Mouse (Mus musculus) MEL (cell line): Measurements from ENCODE around the gene Kctd17.

Source experiments
- CTCF ChIP-seq, 3 experiments: IDR thresholded peaks in 2 of 3; conservative IDR thresholded peaks in 1 of 3; 2 replicates each; pipeline ENCODE4 v1.5.1; 2011 to 2012; ENCODE audit warnings: low read length in 3 of 3, low read depth in 2 of 3, mild to moderate bottlenecking in 2 of 3, improper control_type of control experiment in 1 of 3, inconsistent platforms in 1 of 3, mixed read lengths in 1 of 3, moderate library complexity in 1 of 3; ENCODE audit not compliant: control insufficient read depth in 1 of 3, insufficient read depth in 1 of 3, poor library complexity in 1 of 3, severe bottlenecking in 1 of 3
- HCFC1 ChIP-seq: IDR thresholded peaks from 2 replicates; pipeline ENCODE4 v1.6.1; 2012; ENCODE audit warnings: low read depth, mild to moderate bottlenecking, inconsistent platforms, low read length, improper control_type of control experiment, moderate library complexity
- MAX ChIP-seq: IDR thresholded peaks from 2 replicates; pipeline ENCODE4 v1.6.1; 2011; ENCODE audit warnings: low read length, improper control_type of control experiment
- MEF2A ChIP-seq: IDR thresholded peaks from 2 replicates; pipeline ENCODE4 v1.6.1; 2014; ENCODE audit warnings: low read depth, mild to moderate bottlenecking, inconsistent platforms, low read length, improper control_type of control experiment; ENCODE audit not compliant: poor library complexity, insufficient replicate concordance, severe bottlenecking; ENCODE audit errors: extremely low read depth
- MYB ChIP-seq: IDR thresholded peaks from 2 replicates; pipeline ENCODE4 v1.6.1; 2011; ENCODE audit warnings: mild to moderate bottlenecking, low read depth, low read length, improper control_type of control experiment
- POLR2A ChIP-seq, 2 experiments: IDR thresholded peaks; 2 replicates each; pipeline ENCODE4 v1.6.1; 2011 to 2012; ENCODE audit warnings: low read length in 2 of 2, mild to moderate bottlenecking in 2 of 2, control low read depth in 1 of 2, improper control_type of control experiment in 1 of 2, low read depth in 1 of 2, moderate library complexity in 1 of 2; ENCODE audit not compliant: control insufficient read depth in 1 of 2, insufficient read depth in 1 of 2, poor library complexity in 1 of 2
- POLR2AphosphoS5 ChIP-seq: IDR thresholded peaks from 2 replicates; pipeline ENCODE4 v1.6.1; 2012; ENCODE audit warnings: low read depth, borderline replicate concordance, mild to moderate bottlenecking, inconsistent platforms, low read length, moderate library complexity, mixed read lengths
- TAL1 ChIP-seq: IDR thresholded peaks from 2 replicates; pipeline ENCODE4 v1.6.1; 2012; ENCODE audit warnings: mild to moderate bottlenecking, inconsistent platforms, low read length, moderate library complexity, mixed read lengths
- ZC3H11A ChIP-seq: IDR thresholded peaks from 2 replicates; pipeline ENCODE4 v1.6.1; 2012; ENCODE audit warnings: low read depth, mild to moderate bottlenecking, inconsistent platforms, low read length, improper control_type of control experiment
- ZNF384 ChIP-seq: IDR thresholded peaks from 2 replicates; pipeline ENCODE4 v1.6.1; 2012; ENCODE audit warnings: low read depth, mild to moderate bottlenecking, inconsistent platforms, low read length, improper control_type of control experiment

GRCm38 (mm10) chr15:78380208-78380607, 48.2 kb upstream of the Kctd17 start:
- TF ChIP-seq MAX (no peak), TAL1 (no peak), MYB (no peak), ZNF384 (no peak), CTCF (IDR thresholded peaks at IDR 0.05 in 2 of 3, conservative IDR thresholded peaks at IDR 0.05 in 1 of 3; ENCODE audit: control insufficient read depth in 1 of 3, insufficient read depth in 1 of 3, low read depth in 2 of 3, low read length in 3 of 3, poor library complexity in 1 of 3, severe bottlenecking in 1 of 3) (no peak), HCFC1 (no peak), POLR2A (IDR thresholded peaks at IDR 0.05; ENCODE audit: control insufficient read depth in 1 of 2, insufficient read depth in 1 of 2, low read depth in 1 of 2, low read length in 2 of 2, poor library complexity in 1 of 2) (no peak), MEF2A (no peak), POLR2AphosphoS5 (no peak), ZC3H11A (no peak)
